Mouse (Mus musculus): ENCODE results near the gene Ceacam18.

DNA sequence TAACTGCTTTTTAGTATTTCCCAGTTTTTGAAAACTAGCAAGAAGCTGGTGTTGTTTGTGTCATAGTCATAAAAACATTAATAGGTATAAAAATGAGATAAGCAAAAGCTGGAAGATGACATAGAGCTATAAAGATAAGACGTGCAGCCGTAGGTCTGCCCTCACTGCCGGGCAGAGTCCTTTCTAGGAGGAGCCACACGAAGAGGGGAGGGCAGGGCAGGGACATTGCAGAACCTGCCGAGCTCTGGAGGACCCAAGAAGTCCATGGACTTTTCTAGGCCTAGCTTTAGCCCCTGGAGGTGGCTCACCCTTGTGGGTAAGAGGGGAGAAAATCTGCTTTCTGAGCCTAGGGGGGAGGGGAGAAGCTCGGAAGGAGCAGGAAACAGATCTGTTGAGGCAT, at the start of gene Ceacam18:
- TF ChIP-seq CTCF (IDR thresholded peaks at IDR 0.05) (no peak), EP300 (IDR thresholded peaks at IDR 0.05) (no peak)
